Mouse (Mus musculus) liver, postnatal 0 days (tissue): Measurements from ENCODE around the gene Tuba1c.

Experiments used
- CTCF ChIP-seq: sonication (generic); IDR thresholded peaks from 2 replicates; pipeline ENCODE4 v1.5.1; 2016; ENCODE audit warnings: antibody characterized with exemption, low read depth
- EP300 ChIP-seq: IDR thresholded peaks from 2 replicates; pipeline ENCODE4 v1.6.1; 2016; ENCODE audit warnings: antibody characterized with exemption, low read depth, mild to moderate bottlenecking

DNA sequence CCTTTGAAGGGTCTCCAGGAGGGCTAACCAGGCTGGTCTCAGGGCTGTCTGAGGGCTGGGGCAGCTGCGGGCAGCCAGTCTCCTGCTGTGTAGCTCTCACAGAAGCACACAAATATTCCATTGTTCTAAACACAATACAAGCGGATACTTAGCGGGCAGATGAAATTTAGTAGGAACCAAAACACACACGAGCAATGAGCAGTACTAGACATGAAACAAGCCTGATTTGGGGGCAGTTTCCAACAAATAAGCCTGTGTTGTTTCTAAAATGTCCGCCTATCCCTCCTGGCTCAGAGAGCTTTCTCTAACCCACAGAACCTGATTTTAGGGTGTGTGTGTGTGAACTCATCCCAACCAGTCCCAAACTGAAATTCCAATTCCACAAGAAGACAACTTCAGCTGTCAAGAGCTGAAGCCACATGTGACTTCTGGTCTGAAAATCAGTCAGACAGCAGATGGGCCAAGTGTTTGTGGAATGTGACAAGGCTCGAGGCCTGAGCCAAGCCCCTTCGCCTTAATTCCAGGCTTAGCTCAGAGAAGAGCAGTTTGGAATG, 42.5 kb upstream of the Tuba1c start:
- TF ChIP-seq CTCF = no peak
- no peak for TF ChIP-seq EP300
